Mouse (Mus musculus) kidney, embryonic 16.5 days (tissue): ENCODE data around the gene Anln. TPM values are rescaled to one million over a fixed set of nuclear protein-coding genes. Genes with fewer than 3 reads are reported as not detected.

Experiments
- ATAC-seq: fragments of 200-750 bp; cut with Nextera tagmentation; 2 replicates; pipeline ENCODE4 v1.8.0; 2017; ENCODE audit warnings: moderate TSS enrichment; ENCODE audit not compliant: low FRiP score, low TSS enrichment
- H3K27ac ChIP-seq: fragments of 300-500 bp; sonication (generic); 2 replicates; pipeline ENCODE4 v1.5.1; 2014; ENCODE audit warnings: low read length
- H3K27me3 ChIP-seq: fragments of 300-500 bp; sonication (generic); 2 replicates; pipeline ENCODE4 v1.6.1; 2014; ENCODE audit warnings: low read length, control low read depth, mixed read lengths; ENCODE audit not compliant: insufficient read depth
- H3K36me3 ChIP-seq: fragments of 300-500 bp; sonication (generic); 2 replicates; pipeline ENCODE4 v1.6.1; 2014; ENCODE audit warnings: low read length, control low read depth, mixed read lengths; ENCODE audit not compliant: insufficient read depth
- H3K4me1 ChIP-seq: fragments of 300-500 bp; sonication (generic); 2 replicates; pipeline ENCODE4 v1.6.1; 2014; ENCODE audit warnings: low read length, control low read depth, mixed read lengths; ENCODE audit not compliant: insufficient read depth
- H3K4me2 ChIP-seq: fragments of 300-500 bp; sonication (generic); replicated peaks from 2 replicates; pipeline ENCODE4 v1.6.1; 2014; ENCODE audit warnings: low read depth, low read length
- H3K4me3 ChIP-seq: fragments of 300-500 bp; sonication (generic); 2 replicates; pipeline ENCODE4 v1.5.1; 2014; ENCODE audit warnings: mild to moderate bottlenecking, low read length
- H3K9ac ChIP-seq: fragments of 300-500 bp; sonication (generic); replicated peaks from 2 replicates; pipeline ENCODE4 v1.6.1; 2014; ENCODE audit warnings: low read length
- H3K9me3 ChIP-seq: fragments of 300-500 bp; sonication (generic); 2 replicates; pipeline ENCODE4 v1.6.1; 2016; ENCODE audit warnings: low read length, control low read depth
- WGBS: fragments of 180-500 bp; shearing (Covaris S2); extraction: QIAGEN DNeasy Blood & Tissue Kit; methylation state at CpG from one replicate; pipeline ENCODE4 v1.1.7; 2014; 5-methylcytosine and 5-hydroxymethylcytosine counted together
- polyA plus RNA-seq: library from polyadenylated mRNA; unstranded; fragments of >200 nt; fragmentation: Nextera tagmentation; extraction: Ambion mirVana; gene quantifications from 2 replicates; pipeline ENCODE4 v1.2.1, GENCODE M21; 2015

Gene Anln
- polyA plus RNA-seq, 1 experiment from 2014 or later = 45.9 TPM

DNA sequence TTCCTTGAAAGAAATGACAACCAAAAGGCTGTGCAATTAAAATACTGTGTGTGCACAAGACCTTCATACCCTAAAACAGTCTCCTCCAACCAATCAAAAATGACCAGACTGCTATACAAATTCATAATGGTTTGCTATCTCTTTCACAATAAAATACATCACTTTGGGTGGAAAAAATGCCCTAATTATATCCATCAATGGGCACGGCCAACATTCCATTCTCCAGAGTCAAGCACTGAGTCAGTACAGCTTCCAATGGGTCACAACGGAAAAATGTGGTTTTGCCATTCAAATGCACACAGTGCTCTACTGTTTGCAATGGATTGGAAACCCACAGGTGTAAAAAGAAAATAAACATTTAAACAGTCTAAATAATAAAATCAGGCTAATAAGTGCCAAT is 3.1 kb downstream of the Anln start:
- Histone ChIP-seq H3K4me3 (no peak overlapping the region), H3K9me3 (no peaks in the 10 kb centered on the region), H3K4me2 (no peak overlapping the region), H3K27me3 (no peaks in the 10 kb centered on the region), H3K36me3 (peaks cover 10% of the 10 kb centered on the region), H3K9ac (no peak overlapping the region), H3K27ac (no peak overlapping the region), H3K4me1 (peaks cover 18% of the 10 kb centered on the region; the same call in 1 of the 2 replicates)
- ATAC-seq = no peak
- 66% methylated on average over 2 of the region's 2 CpGs for WGBS

DNA sequence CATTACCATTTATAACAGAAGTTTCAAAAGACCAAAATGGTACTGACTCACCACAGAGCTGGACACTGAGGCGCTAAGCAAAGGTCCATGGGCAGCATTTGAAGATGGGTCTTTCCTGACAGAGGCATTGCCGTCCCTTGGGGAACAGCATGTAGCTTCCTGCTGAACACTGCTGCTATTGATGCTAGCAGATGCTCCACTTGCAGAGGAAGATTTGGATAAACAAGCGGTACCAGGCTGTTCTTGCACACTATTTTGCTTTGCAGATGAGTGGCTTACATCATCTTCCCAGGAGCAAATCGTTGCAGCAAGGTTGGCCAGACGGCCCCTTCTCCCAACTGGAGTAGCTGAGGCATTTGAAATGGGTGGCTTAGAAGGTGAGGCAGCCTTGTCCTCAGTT is 12.9 kb downstream of the Anln start:
- H3K27ac ChIP-seq = no peak overlapping the region
- no peaks in the 10 kb centered on the region for H3K4me1 ChIP-seq
- peaks cover 78% of the 10 kb centered on the region for H3K36me3 ChIP-seq
- no peaks in the 10 kb centered on the region for H3K27me3 ChIP-seq
- ATAC-seq = no peak
- no peaks in the 10 kb centered on the region for H3K9me3 ChIP-seq
- 93% methylated on average over 5 of the region's 5 CpGs for WGBS
- H3K9ac ChIP-seq = no peak overlapping the region
- no peak overlapping the region for H3K4me3 ChIP-seq
- H3K4me2 ChIP-seq = no peak overlapping the region

GRCm38 (mm10) chr9:22372760-22373159 is 16.2 kb downstream of the Anln start:
- H3K4me1 ChIP-seq = no peaks in the 10 kb centered on the region
- no peak overlapping the region for H3K9ac ChIP-seq
- 95% methylated on average over 4 of the region's 4 CpGs for WGBS
- ATAC-seq = no peak
- H3K4me3 ChIP-seq = no peak overlapping the region
- no peak overlapping the region for H3K4me2 ChIP-seq
- peaks cover 67% of the 10 kb centered on the region for H3K36me3 ChIP-seq
- no peak overlapping the region for H3K27ac ChIP-seq
- no peaks in the 10 kb centered on the region for H3K27me3 ChIP-seq
- H3K9me3 ChIP-seq = no peaks in the 10 kb centered on the region

- no peak for ATAC-seq
- Histone ChIP-seq H3K9me3 (no peaks in the 10 kb centered on the region), H3K27ac (no peak overlapping the region), H3K4me2 (no peak overlapping the region), H3K27me3 (no peaks in the 10 kb centered on the region), H3K36me3 (peaks cover 63% of the 10 kb centered on the region), H3K4me1 (no peaks in the 10 kb centered on the region), H3K4me3 (no peak overlapping the region), H3K9ac (no peak overlapping the region)
- WGBS = 88% methylated on average over 6 of the region's 6 CpGs
Observed at GRCm38 (mm10) chr9:22368030-22368429, 21.0 kb downstream of the Anln start.

GRCm38 (mm10) chr9:22366621-22367020 is 22.4 kb downstream of the Anln start:
- peaks cover 62% of the 10 kb centered on the region for H3K36me3 ChIP-seq

DNA sequence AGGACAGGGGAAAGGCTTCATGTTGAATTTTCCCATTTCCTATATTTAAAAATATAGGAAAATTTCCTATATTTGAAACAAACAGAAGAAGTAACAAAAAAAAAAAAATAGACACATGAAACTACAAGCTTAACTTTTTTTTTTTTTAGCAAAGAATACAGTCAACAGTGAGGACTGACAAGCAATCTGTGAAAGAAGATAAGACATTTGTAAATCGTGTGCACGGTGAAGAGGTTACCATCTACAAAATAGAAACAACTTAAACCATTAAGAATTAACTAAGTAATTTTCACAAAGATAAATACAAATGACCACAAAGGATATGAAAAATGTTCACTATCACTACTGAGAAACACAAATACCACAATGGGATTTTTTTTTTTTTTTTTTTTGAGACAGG is 22.8 kb downstream of the Anln start:
- ATAC-seq = no peak
- H3K36me3 ChIP-seq = peaks cover 61% of the 10 kb centered on the region
- no peaks in the 10 kb centered on the region for H3K27me3 ChIP-seq
- no peak overlapping the region for H3K4me3 ChIP-seq
- no peak overlapping the region for H3K4me2 ChIP-seq
- H3K4me1 ChIP-seq = no peaks in the 10 kb centered on the region
- no peak overlapping the region for H3K27ac ChIP-seq
- 99% methylated on average over 2 of the region's 2 CpGs for WGBS
- H3K9ac ChIP-seq = no peak overlapping the region
- H3K9me3 ChIP-seq = no peaks in the 10 kb centered on the region

More at GRCm38 (mm10) chr9:22366621-22367020, 22.4 kb downstream of the Anln start:
- Histone ChIP-seq H3K4me2 (no peak overlapping the region), H3K9ac (no peak overlapping the region), H3K9me3 (no peaks in the 10 kb centered on the region), H3K4me1 (no peaks in the 10 kb centered on the region), H3K27me3 (no peaks in the 10 kb centered on the region), H3K27ac (no peak overlapping the region), H3K4me3 (no peak overlapping the region)
- WGBS = 96% methylated on average over 10 of the region's 10 CpGs
- ATAC-seq = no peak

DNA sequence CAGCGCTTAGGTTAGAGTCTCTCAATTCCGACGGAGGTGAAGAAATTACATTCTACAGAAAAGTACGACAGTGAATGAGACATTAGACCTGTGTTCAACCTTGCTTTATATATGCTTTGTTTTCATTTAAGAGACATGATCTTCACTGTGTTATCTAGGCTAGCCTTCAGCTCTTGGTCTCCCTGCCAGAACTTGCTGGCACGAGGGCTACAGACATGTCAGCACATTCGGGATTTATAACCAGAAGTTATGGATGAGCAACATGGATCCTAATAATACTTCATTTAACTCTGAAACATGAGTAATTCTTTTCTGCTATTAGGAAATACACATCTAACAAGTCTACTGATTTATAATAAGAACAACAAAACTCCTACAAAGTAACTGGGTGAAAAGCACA is 28.1 kb downstream of the Anln start:
- no peaks in the 10 kb centered on the region for H3K27me3 ChIP-seq
- H3K9me3 ChIP-seq = no peaks in the 10 kb centered on the region
- no peak overlapping the region for H3K27ac ChIP-seq
- peaks cover 67% of the 10 kb centered on the region for H3K36me3 ChIP-seq
- no peak overlapping the region for H3K4me3 ChIP-seq
- H3K9ac ChIP-seq = no peak overlapping the region
- 90% methylated on average over 6 of the region's 6 CpGs for WGBS
- H3K4me2 ChIP-seq = no peak overlapping the region
- ATAC-seq = no peak
- H3K4me1 ChIP-seq = no peaks in the 10 kb centered on the region

GRCm38 (mm10) chr9:22355919-22356318 is 33.1 kb downstream of the Anln start:
- no peak for ATAC-seq
- no peak overlapping the region for H3K4me2 ChIP-seq
- no peak overlapping the region for H3K27ac ChIP-seq
- no peak overlapping the region for H3K4me3 ChIP-seq
- no peaks in the 10 kb centered on the region for H3K27me3 ChIP-seq
- no peaks in the 10 kb centered on the region for H3K9me3 ChIP-seq
- H3K36me3 ChIP-seq = peaks cover 60% of the 10 kb centered on the region
- no peak overlapping the region for H3K9ac ChIP-seq
- H3K4me1 ChIP-seq = no peaks in the 10 kb centered on the region
- WGBS = 94% methylated on average over 3 of the region's 3 CpGs

- Histone ChIP-seq H3K4me2 (no peak overlapping the region), H3K27ac (no peak overlapping the region), H3K9me3 (no peaks in the 10 kb centered on the region), H3K27me3 (no peaks in the 10 kb centered on the region), H3K4me1 (no peaks in the 10 kb centered on the region), H3K9ac (no peak overlapping the region), H3K36me3 (peaks cover 52% of the 10 kb centered on the region), H3K4me3 (no peak overlapping the region)
- no peak for ATAC-seq
- 73% methylated on average over 5 of the region's 5 CpGs for WGBS
Observed at GRCm38 (mm10) chr9:22353901-22354300, 35.1 kb downstream of the Anln start.

- H3K27me3 ChIP-seq = no peaks in the 10 kb centered on the region
- H3K4me1 ChIP-seq = no peaks in the 10 kb centered on the region
- no peak overlapping the region for H3K27ac ChIP-seq
- H3K9me3 ChIP-seq = no peaks in the 10 kb centered on the region
- H3K36me3 ChIP-seq = peaks cover 53% of the 10 kb centered on the region
- no peak overlapping the region for H3K9ac ChIP-seq
- H3K4me2 ChIP-seq = no peak overlapping the region
- H3K4me3 ChIP-seq = no peak overlapping the region
- WGBS = 89% methylated on average over 5 of the region's 5 CpGs
- ATAC-seq = no peak
Observed at GRCm38 (mm10) chr9:22353465-22353864, 35.5 kb downstream of the Anln start.

DNA sequence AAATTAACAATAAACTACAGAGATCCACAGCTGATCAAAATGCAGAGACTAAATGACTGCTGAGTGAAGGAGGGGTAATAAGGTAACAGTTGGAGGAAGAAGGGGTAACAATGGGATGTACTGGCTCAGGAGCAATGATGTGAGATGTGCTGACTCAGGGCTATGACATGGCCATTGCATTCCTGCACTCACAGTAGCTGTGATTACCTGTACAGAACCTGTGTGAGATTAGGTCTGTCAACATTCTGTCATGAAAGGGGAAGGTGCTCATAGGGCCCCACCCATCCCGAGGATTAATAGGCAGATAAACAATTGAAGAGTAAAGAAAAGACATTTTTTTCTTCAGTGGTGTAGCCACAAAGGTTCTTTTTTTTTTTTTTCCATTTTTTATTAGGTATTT is 48.7 kb downstream of the Anln start:
- Histone ChIP-seq H3K27ac (no peak overlapping the region), H3K4me1 (no peaks in the 10 kb centered on the region), H3K9ac (no peak overlapping the region), H3K36me3 (peaks cover 50% of the 10 kb centered on the region), H3K4me3 (no peak overlapping the region), H3K27me3 (no peaks in the 10 kb centered on the region), H3K4me2 (no peak overlapping the region), H3K9me3 (no peaks in the 10 kb centered on the region)
- 86% methylated on average over 1 of the region's 1 CpGs for WGBS
- ATAC-seq = no peak
